10 mouse cellular contexts compared by ENCODE assay signal in genomic region chr5:124025146-124025545, GRCm38 (mm10). TPM values are rescaled to one million over a fixed set of nuclear protein-coding genes. Genes with fewer than 3 reads are reported as not detected.
DNase-seq lines count a peak whose midpoint lies in the region; ATAC-seq lines count a peak whose summit lies in the region.
"Had no signal": no experiment of that assay in that cellular context is flagged by ENCODE, and none has a peak within 500 bp of the region (broad histone marks: within the 10 kb centered on the region; RNA-seq: fewer than 3 reads in every experiment).

No protein-coding gene starts in this region.

- DNase-seq in heart, embryonic 10.5 days (ENCODE audit: low spot score) = no peak
- no peak for DNase-seq in heart, adult 9 months (ENCODE audit: low spot score in 2 of 2)
- peak; percentile 52 for DNase-seq in A20 (ENCODE audit: low read depth, low spot score)
- no peak for DNase-seq in embryonic facial prominence, embryonic 10.5 days (ENCODE audit: low spot score)
- DNase-seq in left cerebral cortex, postnatal 10 days (ENCODE audit: extremely low spot score in 1 of 2, low spot score in 2 of 2) = no peak
- DNase-seq in MN1 (ENCODE audit: low spot score) = no peak
- DNase-seq in frontal cortex, postnatal 25 days (ENCODE audit: low spot score in 2 of 2) = no peak
- DNase-seq: gastrocnemius, postnatal 10 days had no signal

- peak; percentile 73 for ATAC-seq in megakaryocyte, adult 5-6 weeks (ENCODE audit: poor library complexity, severe bottlenecking)

- WGBS in heart, embryonic 10.5 days = 87% methylated on average over 9 of the region's 9 CpGs
- 66% methylated on average over 9 of the region's 9 CpGs for whole genome bisulfite sequencing in embryonic facial prominence, embryonic 10.5 days

- H3K9me3 ChIP-seq in heart, embryonic 10.5 days = no peaks in the 10 kb centered on the region
- no peaks in the 10 kb centered on the region for H3K9me3 ChIP-seq in embryonic facial prominence, embryonic 10.5 days
- H3K9me3 ChIP-seq: stomach, embryonic 15.5 days had no signal

- peaks cover 33% of the 10 kb centered on the region for H3K36me3 ChIP-seq in heart, embryonic 10.5 days
- peaks cover 65% of the 10 kb centered on the region for H3K36me3 ChIP-seq in embryonic facial prominence, embryonic 10.5 days (replicated peaks)
- H3K36me3 ChIP-seq: stomach, embryonic 15.5 days had no signal

- intact Hi-C loops in left cerebral cortex, postnatal 10 days (cut with DNase I) = no loop called here

- no peak overlapping the region for H3K4me3 ChIP-seq in heart, embryonic 10.5 days
- H3K4me3 ChIP-seq in embryonic facial prominence, embryonic 10.5 days = no peak overlapping the region; the same call in 1 of the 2 replicates
- H3K4me3 ChIP-seq: stomach, embryonic 15.5 days had no signal

- peak overlapping the region; percentile 78 for H3K27ac ChIP-seq in heart, embryonic 10.5 days
- peak overlapping the region; percentile 71; the same call in 1 of the 2 replicates for H3K27ac ChIP-seq in embryonic facial prominence, embryonic 10.5 days (replicated peaks)

- peaks cover 97% of the 10 kb centered on the region for H3K4me1 ChIP-seq in heart, embryonic 10.5 days
- H3K4me1 ChIP-seq in embryonic facial prominence, embryonic 10.5 days = peaks cover 75% of the 10 kb centered on the region

- no peaks in the 10 kb centered on the region for H3K27me3 ChIP-seq in heart, embryonic 10.5 days (ENCODE audit: insufficient read depth, poor library complexity, severe bottlenecking)
- H3K27me3 ChIP-seq in embryonic facial prominence, embryonic 10.5 days (replicated peaks; ENCODE audit: low read depth, poor library complexity, severe bottlenecking) = no peaks in the 10 kb centered on the region
- H3K27me3 ChIP-seq: stomach, embryonic 15.5 days had no signal

RNA-seq across cellular contexts. Expression of gene Vps37b, which starts 6.9 kb away (rescaled TPM):
- 54.0 and 61.4 TPM in 2 replicates for polyA plus RNA-seq in heart, embryonic 10.5 days (2016; fragmentation: Nextera tagmentation; extraction: Ambion mirVana)
- 43.8 and 47.6 TPM in 2 replicates for polyA plus RNA-seq in embryonic facial prominence, embryonic 10.5 days (2016; fragmentation: Nextera tagmentation; extraction: Ambion mirVana)
- 28.9 and 29.2 TPM in 2 replicates for total RNA-seq in megakaryocyte, adult 5-6 weeks (2015)
- total RNA-seq in megakaryocyte, adult 5-6 weeks (2017) = 29.1 and 29.9 TPM in 2 replicates
- total RNA-seq in left cerebral cortex, postnatal 10 days (2021) = 10 to 100 TPM; 42.5 to 42.6 TPM

RNA-seq across cellular contexts. Expression of gene Hip1r, which starts 51.7 kb away (rescaled TPM):
- polyA plus RNA-seq in heart, embryonic 10.5 days (2016; fragmentation: Nextera tagmentation; extraction: Ambion mirVana) = 6.5 and 8.4 TPM in 2 replicates
- polyA plus RNA-seq in embryonic facial prominence, embryonic 10.5 days (2016; fragmentation: Nextera tagmentation; extraction: Ambion mirVana) = 8.5 and 10.7 TPM in 2 replicates
- 6.0 and 6.6 TPM in 2 replicates for total RNA-seq in megakaryocyte, adult 5-6 weeks (2015)
- 12.1 and 13.0 TPM in 2 replicates for total RNA-seq in megakaryocyte, adult 5-6 weeks (2017)
- total RNA-seq in left cerebral cortex, postnatal 10 days (2021) = 10 to 100 TPM; 82.4 to 93.4 TPM

Comparison
In these comparisons a context has a peak if more than half of its experiments do, and no peak if none do; other contexts are left out.
1. RNA of gene Hip1r, which starts 51.7 kb away (total RNA-seq): 82.4 to 93.4 TPM in left cerebral cortex, postnatal 10 days; 6.0 to 13.0 TPM in megakaryocyte, adult 5-6 weeks; every median in the first group is over 4 times any median in the second.